Mouse (Mus musculus): ENCODE measurements at regions not wholly inside any gene's neighbourhood (a gene's known extent, or its start where the extent isn't known, plus 50 kb on each side); places are given as distances from the start of the nearest gene placed in this dataset.

- no peak for DNase-seq (ENCODE audit: low read depth in 3 of 3, low spot score in 3 of 3)
- Histone ChIP-seq H3K4me1 (replicated peaks; ENCODE audit: control insufficient read depth in 2 of 2, insufficient read depth in 2 of 2, low read length in 1 of 2) (no peaks in the 10 kb centered on the region), H3K9me3 (ENCODE audit: control insufficient read depth, low read length) (no peaks in the 10 kb centered on the region), H3K27me3 (ENCODE audit: control insufficient read depth, insufficient read depth, low read length) (no peaks in the 10 kb centered on the region), H3K36me3 (replicated peaks; ENCODE audit: control insufficient read depth, insufficient read depth, low read depth) (no peaks in the 10 kb centered on the region), H3K27ac (no peak overlapping the region), H3K9ac (replicated peaks) (no peak overlapping the region), H3K4me3 (ENCODE audit: insufficient read depth in 1 of 2, low read depth in 2 of 2, low read length in 2 of 2) (no peak overlapping the region), H3K4me2 (ENCODE audit: low read depth) (no peak overlapping the region)
- ATAC-seq (ENCODE audit: insufficient read depth): no peak
- TF ChIP-seq EP300 (IDR thresholded peaks at IDR 0.05; ENCODE audit: low read depth) (no peak), CTCF (IDR thresholded peaks at IDR 0.05; ENCODE audit: low read depth) (no peak)
- WGBS (ENCODE audit: insufficient replicate concordance): 65% methylated on average over 7 of the region's 7 CpGs
Measured at GRCm38 (mm10) chr11:19736076-19736475, 188.1 kb upstream of the Spred2 start.

DNA sequence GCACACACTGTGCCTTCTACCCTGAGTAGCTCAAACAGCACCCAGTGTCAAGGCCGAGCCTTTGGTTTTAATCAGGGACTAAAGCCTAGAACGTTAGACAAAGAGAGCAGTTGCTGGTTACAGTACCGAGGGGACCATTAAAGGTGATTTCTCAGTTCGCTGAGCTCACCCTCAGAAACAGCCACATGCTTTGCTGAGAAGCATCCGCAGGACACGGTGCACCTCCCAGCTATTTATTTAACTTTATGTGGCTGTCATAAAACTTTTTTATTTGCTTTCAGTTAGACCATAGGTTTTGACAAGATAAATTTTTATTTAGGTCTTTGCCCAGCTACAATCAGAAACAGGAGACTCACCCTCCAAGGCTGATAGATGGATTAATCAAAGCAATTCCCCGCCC lies 187.2 kb upstream of the Spred2 start:
- no peaks in the 10 kb centered on the region for H3K27me3 ChIP-seq (ENCODE audit: control insufficient read depth, insufficient read depth, low read length)
- no peaks in the 10 kb centered on the region for H3K4me1 ChIP-seq (replicated peaks; ENCODE audit: control insufficient read depth in 2 of 2, insufficient read depth in 2 of 2, low read length in 1 of 2)
- no peak overlapping the region for H3K4me2 ChIP-seq (ENCODE audit: low read depth)
- H3K9ac ChIP-seq (replicated peaks): no peak overlapping the region
- WGBS (ENCODE audit: insufficient replicate concordance): 62% methylated on average over 7 of the region's 7 CpGs
- ATAC-seq (ENCODE audit: insufficient read depth) (no peak), DNase-seq (ENCODE audit: low read depth in 3 of 3, low spot score in 3 of 3) (no peak)
- no peaks in the 10 kb centered on the region for H3K9me3 ChIP-seq (ENCODE audit: control insufficient read depth, low read length)
- no peak overlapping the region for H3K4me3 ChIP-seq (ENCODE audit: insufficient read depth in 1 of 2, low read depth in 2 of 2, low read length in 2 of 2)
- no peaks in the 10 kb centered on the region for H3K36me3 ChIP-seq (replicated peaks; ENCODE audit: control insufficient read depth, insufficient read depth, low read depth)
- no peak for TF ChIP-seq EP300 (IDR thresholded peaks at IDR 0.05; ENCODE audit: low read depth)
- no peak for TF ChIP-seq CTCF (IDR thresholded peaks at IDR 0.05; ENCODE audit: low read depth)
- no peak overlapping the region for H3K27ac ChIP-seq

- ATAC-seq (ENCODE audit: insufficient read depth): no peak
- 44% methylated on average over 5 of the region's 5 CpGs for WGBS (ENCODE audit: insufficient replicate concordance)
- no peak for TF ChIP-seq CTCF (IDR thresholded peaks at IDR 0.05; ENCODE audit: low read depth)
- no peak for TF ChIP-seq EP300 (IDR thresholded peaks at IDR 0.05; ENCODE audit: low read depth)
- H3K4me3 ChIP-seq (ENCODE audit: insufficient read depth in 1 of 2, low read depth in 2 of 2, low read length in 2 of 2): no peak overlapping the region
- DNase-seq (ENCODE audit: low read depth in 3 of 3, low spot score in 3 of 3): no peak
- no peak overlapping the region for H3K27ac ChIP-seq
- no peaks in the 10 kb centered on the region for H3K27me3 ChIP-seq (ENCODE audit: control insufficient read depth, insufficient read depth, low read length)
- no peaks in the 10 kb centered on the region for H3K9me3 ChIP-seq (ENCODE audit: control insufficient read depth, low read length)
- H3K36me3 ChIP-seq (replicated peaks; ENCODE audit: control insufficient read depth, insufficient read depth, low read depth): no peaks in the 10 kb centered on the region
- H3K4me1 ChIP-seq (replicated peaks; ENCODE audit: control insufficient read depth in 2 of 2, insufficient read depth in 2 of 2, low read length in 1 of 2): no peaks in the 10 kb centered on the region
- no peak overlapping the region for H3K9ac ChIP-seq (replicated peaks)
- H3K4me2 ChIP-seq (ENCODE audit: low read depth): no peak overlapping the region
Measured at GRCm38 (mm10) chr11:19737331-19737730, 186.8 kb upstream of the Spred2 start.

DNA sequence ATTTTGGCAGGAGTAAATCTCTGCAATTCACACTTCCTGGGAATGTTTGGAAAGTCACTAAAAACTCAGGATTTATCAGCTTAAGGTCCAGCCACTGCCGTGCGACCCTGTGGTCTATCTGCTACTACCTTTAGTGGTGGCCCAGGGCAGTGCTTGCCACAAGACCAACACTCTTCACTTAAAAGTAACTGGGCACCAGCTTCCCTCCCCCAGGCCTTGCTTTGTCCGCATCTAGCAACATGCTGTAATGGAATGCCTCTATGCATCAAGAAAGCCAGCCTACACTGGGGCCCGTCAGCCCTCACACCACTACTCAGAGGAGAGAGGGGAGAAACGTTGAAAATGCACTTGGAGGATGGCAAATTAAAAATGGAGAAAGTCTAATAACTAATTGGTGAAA lies 186.4 kb upstream of the Spred2 start:
- H3K4me1 ChIP-seq (replicated peaks; ENCODE audit: control insufficient read depth in 2 of 2, insufficient read depth in 2 of 2, low read length in 1 of 2): no peaks in the 10 kb centered on the region
- no peak overlapping the region for H3K4me2 ChIP-seq (ENCODE audit: low read depth)
- WGBS (ENCODE audit: insufficient replicate concordance): 64% methylated on average over 5 of the region's 5 CpGs
- no peak overlapping the region for H3K27ac ChIP-seq
- no peaks in the 10 kb centered on the region for H3K27me3 ChIP-seq (ENCODE audit: control insufficient read depth, insufficient read depth, low read length)
- DNase-seq (ENCODE audit: low read depth in 3 of 3, low spot score in 3 of 3) (no peak), ATAC-seq (ENCODE audit: insufficient read depth) (no peak)
- no peak overlapping the region for H3K4me3 ChIP-seq (ENCODE audit: insufficient read depth in 1 of 2, low read depth in 2 of 2, low read length in 2 of 2)
- no peaks in the 10 kb centered on the region for H3K9me3 ChIP-seq (ENCODE audit: control insufficient read depth, low read length)
- H3K36me3 ChIP-seq (replicated peaks; ENCODE audit: control insufficient read depth, insufficient read depth, low read depth): no peaks in the 10 kb centered on the region
- H3K9ac ChIP-seq (replicated peaks): no peak overlapping the region
- TF ChIP-seq CTCF (IDR thresholded peaks at IDR 0.05; ENCODE audit: low read depth) (no peak), EP300 (IDR thresholded peaks at IDR 0.05; ENCODE audit: low read depth) (no peak)

GRCm38 (mm10) chr11:19739527-19740151 lies 184.5 kb upstream of the Spred2 start:
- H3K4me2 ChIP-seq (ENCODE audit: low read depth): no peak overlapping the region
- H3K27ac ChIP-seq: no peak overlapping the region
- H3K9me3 ChIP-seq (ENCODE audit: control insufficient read depth, low read length): no peaks in the 10 kb centered on the region
- H3K9ac ChIP-seq (replicated peaks): no peak overlapping the region
- TF ChIP-seq CTCF (IDR thresholded peaks at IDR 0.05; ENCODE audit: low read depth): no peak
- TF ChIP-seq EP300 (IDR thresholded peaks at IDR 0.05; ENCODE audit: low read depth): no peak
- ATAC-seq (ENCODE audit: insufficient read depth): no peak
- H3K27me3 ChIP-seq (ENCODE audit: control insufficient read depth, insufficient read depth, low read length): no peaks in the 10 kb centered on the region
- 42% methylated on average over 9 of the region's 9 CpGs for WGBS (ENCODE audit: insufficient replicate concordance)
- no peak overlapping the region for H3K4me3 ChIP-seq (ENCODE audit: insufficient read depth in 1 of 2, low read depth in 2 of 2, low read length in 2 of 2)
- no peaks in the 10 kb centered on the region for H3K36me3 ChIP-seq (replicated peaks; ENCODE audit: control insufficient read depth, insufficient read depth, low read depth)
- no peaks in the 10 kb centered on the region for H3K4me1 ChIP-seq (replicated peaks; ENCODE audit: control insufficient read depth in 2 of 2, insufficient read depth in 2 of 2, low read length in 1 of 2)
- DNase-seq (ENCODE audit: low read depth in 3 of 3, low spot score in 3 of 3): no peak

Measured in liver, embryonic 14.5 days (tissue).